In genomic region chr3:137641238-137641637, GRCm38 (mm10) we compare ENCODE assay signal across 32 mouse cellular contexts. TPM values are rescaled to one million over a fixed set of nuclear protein-coding genes. Genes with fewer than 3 reads are reported as not detected.
DNase-seq lines count a peak whose midpoint lies in the region; ATAC-seq and TF ChIP-seq lines count a peak whose summit lies in the region.
"Had no signal": no experiment of that assay in that cellular context is flagged by ENCODE, and none has a peak within 500 bp of the region (broad histone marks: within the 10 kb centered on the region; RNA-seq: fewer than 3 reads in every experiment).

No protein-coding gene starts in this region.

- 80% methylated on average over 5 of the region's 5 CpGs for WGBS in liver, adult 2 months
- 77% methylated on average over 5 of the region's 5 CpGs for WGBS in liver, postnatal 0 days (ENCODE audit: insufficient replicate concordance)
- WGBS in kidney, embryonic 16.5 days: 85% methylated on average over 5 of the region's 5 CpGs

- TF ChIP-seq POLR2A in liver, adult 2 months (IDR thresholded peaks at IDR 0.05; ENCODE audit: extremely low read depth, insufficient read depth, low read length): no peak

- no peak for TF ChIP-seq EP300 in liver, postnatal 0 days (IDR thresholded peaks at IDR 0.05; ENCODE audit: low read depth)

- no peaks in the 10 kb centered on the region for H3K79me2 ChIP-seq in liver, adult 2 months (ENCODE audit: control insufficient read depth, insufficient read depth, low read length)

- H3K36me3 ChIP-seq in liver, adult 2 months (ENCODE audit: control insufficient read depth, insufficient read depth, low read length): no peaks in the 10 kb centered on the region
- H3K36me3 ChIP-seq in liver, postnatal 0 days (replicated peaks; ENCODE audit: insufficient read depth, low read length): no peaks in the 10 kb centered on the region
- no peaks in the 10 kb centered on the region for H3K36me3 ChIP-seq in kidney, embryonic 16.5 days (ENCODE audit: insufficient read depth, low read length)
- H3K36me3 ChIP-seq: embryonic facial prominence, embryonic 12.5 days; embryonic facial prominence, embryonic 15.5 days; forebrain, embryonic 12.5 days; forebrain, embryonic 15.5 days; G1E; heart, embryonic 12.5 days; heart, embryonic 15.5 days; hindbrain, embryonic 12.5 days; hindbrain, embryonic 15.5 days had no signal

- H3K4me2 ChIP-seq in liver, postnatal 0 days (ENCODE audit: low read depth, low read length): no peak overlapping the region
- H3K4me2 ChIP-seq in kidney, embryonic 16.5 days (replicated peaks; ENCODE audit: low read depth, low read length): no peak overlapping the region
- H3K4me2 ChIP-seq: embryonic facial prominence, embryonic 12.5 days; embryonic facial prominence, embryonic 15.5 days; forebrain, embryonic 12.5 days; forebrain, embryonic 15.5 days; heart, embryonic 12.5 days; heart, embryonic 15.5 days; hindbrain, embryonic 12.5 days; hindbrain, embryonic 15.5 days had no signal

- peak overlapping the region; percentile 73 for H3K27ac ChIP-seq in gastrocnemius, adult 2 months
- no peak overlapping the region for H3K27ac ChIP-seq in liver, adult 2 months (replicated peaks; ENCODE audit: insufficient read depth, low read depth, low read length)
- no peak overlapping the region for H3K27ac ChIP-seq in liver, postnatal 0 days (ENCODE audit: low read depth)
- H3K27ac ChIP-seq in kidney, embryonic 16.5 days (ENCODE audit: low read length): no peak overlapping the region
- H3K27ac ChIP-seq: embryonic facial prominence, embryonic 12.5 days; embryonic facial prominence, embryonic 15.5 days; forebrain, embryonic 12.5 days; forebrain, embryonic 15.5 days; heart, embryonic 15.5 days; hindbrain, embryonic 12.5 days; hindbrain, embryonic 15.5 days had no signal

- H3K4me1 ChIP-seq in liver, adult 2 months (ENCODE audit: control insufficient read depth, insufficient read depth, low read length): no peaks in the 10 kb centered on the region
- H3K4me1 ChIP-seq in liver, postnatal 0 days (ENCODE audit: insufficient read depth): no peaks in the 10 kb centered on the region
- no peaks in the 10 kb centered on the region for H3K4me1 ChIP-seq in kidney, embryonic 16.5 days (ENCODE audit: insufficient read depth, low read length)
- H3K4me1 ChIP-seq: embryonic facial prominence, embryonic 15.5 days; heart, embryonic 12.5 days; heart, embryonic 15.5 days; hindbrain, embryonic 15.5 days had no signal

- no peaks in the 10 kb centered on the region for H3K27me3 ChIP-seq in liver, adult 2 months (ENCODE audit: control insufficient read depth, insufficient read depth, low read length)
- H3K27me3 ChIP-seq in liver, postnatal 0 days (ENCODE audit: insufficient read depth, low read length): no peaks in the 10 kb centered on the region
- no peaks in the 10 kb centered on the region for H3K27me3 ChIP-seq in kidney, embryonic 16.5 days (ENCODE audit: insufficient read depth, low read length)
- H3K27me3 ChIP-seq: CH12.LX; embryonic facial prominence, embryonic 12.5 days; embryonic facial prominence, embryonic 15.5 days; forebrain, embryonic 12.5 days; forebrain, embryonic 15.5 days; heart, embryonic 12.5 days; heart, embryonic 15.5 days; hindbrain, embryonic 12.5 days; hindbrain, embryonic 15.5 days; Patski had no signal

- peak; percentile 80 for DNase-seq in gastrocnemius, adult 2 months
- DNase-seq in gastrocnemius, postnatal 4 days (ENCODE audit: low spot score in 2 of 2): no peak
- peak; percentile 12 for DNase-seq in liver, adult 2 months (ENCODE audit: extremely low read depth, low read depth, low spot score)
- DNase-seq in liver, postnatal 0 days: no peak
- peak; percentile 64 for DNase-seq in gastrocnemius, postnatal 25 days
- no peak for DNase-seq in kidney, adult 11 months
- DNase-seq: adrenal gland, adult 2 months; adrenal gland, postnatal 14 days; B cell, adult 2 months; cerebellum, adult 11 months; cerebellum, adult 2 months; cerebellum, adult 9-11 months; cerebellum, postnatal 25 days had no signal

- TF ChIP-seq CTCF in gastrocnemius, adult 2 months (IDR thresholded peaks at IDR 0.05): no peak
- no peak for TF ChIP-seq CTCF in liver, adult 2 months (IDR thresholded peaks at IDR 0.05; ENCODE audit: low read depth, low read length)
- TF ChIP-seq CTCF in liver, postnatal 0 days (IDR thresholded peaks at IDR 0.05; ENCODE audit: low read depth): no peak

- H3K4me3 ChIP-seq in gastrocnemius, adult 2 months: no peak overlapping the region
- H3K4me3 ChIP-seq in liver, adult 2 months (ENCODE audit: insufficient read depth, low read depth, low read length): no peak overlapping the region
- no peak overlapping the region for H3K4me3 ChIP-seq in liver, postnatal 0 days (ENCODE audit: low read depth, low read length)
- H3K4me3 ChIP-seq in kidney, embryonic 16.5 days (ENCODE audit: low read length): no peak overlapping the region
- H3K4me3 ChIP-seq: embryonic facial prominence, embryonic 12.5 days; embryonic facial prominence, embryonic 15.5 days; forebrain, embryonic 12.5 days; forebrain, embryonic 15.5 days; heart, embryonic 12.5 days; heart, embryonic 15.5 days; hindbrain, embryonic 12.5 days; hindbrain, embryonic 15.5 days had no signal

- intact Hi-C loops in gastrocnemius, adult 2 months (cut with DNase I): loop anchor here (5.0 kb wide), 3 partner anchors 79 to 114 kb away; no protein-coding TSS in a partner anchor

- no peaks in the 10 kb centered on the region for H3K9me3 ChIP-seq in liver, postnatal 0 days (ENCODE audit: low read length)
- no peaks in the 10 kb centered on the region for H3K9me3 ChIP-seq in kidney, embryonic 16.5 days (ENCODE audit: low read length)
- H3K9me3 ChIP-seq: embryonic facial prominence, embryonic 12.5 days; embryonic facial prominence, embryonic 15.5 days; forebrain, embryonic 12.5 days; forebrain, embryonic 15.5 days; G1E; heart, embryonic 12.5 days; heart, embryonic 15.5 days; hindbrain, embryonic 12.5 days; hindbrain, embryonic 15.5 days had no signal

- no peak for ATAC-seq in liver, postnatal 0 days
- no peak for ATAC-seq in kidney, embryonic 16.5 days (ENCODE audit: low FRiP score, low TSS enrichment)
- ATAC-seq: forebrain, embryonic 15.5 days; intestine, postnatal 0 days; Patski had no signal

- H3K9ac ChIP-seq in liver, adult 2 months (ENCODE audit: low read depth, low read length): no peak overlapping the region
- no peak overlapping the region for H3K9ac ChIP-seq in liver, postnatal 0 days (replicated peaks)
- no peak overlapping the region for H3K9ac ChIP-seq in kidney, embryonic 16.5 days (replicated peaks; ENCODE audit: low read length)
- H3K9ac ChIP-seq: embryonic facial prominence, embryonic 12.5 days; embryonic facial prominence, embryonic 15.5 days; forebrain, embryonic 12.5 days; forebrain, embryonic 15.5 days; heart, embryonic 12.5 days; heart, embryonic 15.5 days; hindbrain, embryonic 12.5 days; hindbrain, embryonic 15.5 days had no signal

RNA-seq across cellular contexts. Expression of gene Ddit4l, which starts 19.8 kb away (rescaled TPM):
- 100 to 1,000 TPM; 226 to 250 TPM for total RNA-seq in gastrocnemius, adult 2 months (2021)
- total RNA-seq in gastrocnemius, postnatal 4 days (2021): 100 to 1,000 TPM; 113 to 117 TPM
- total RNA-seq in liver, adult 2 months (2014; rRNA removed): 0.37 and 0.40 TPM in 2 replicates
- 0.44 and 0.45 TPM in 2 replicates for polyA plus RNA-seq in liver, adult 2 months (2012; rRNA removed)
- 0.95 and 2.5 TPM in 2 replicates for polyA plus RNA-seq in liver, postnatal 0 days (2015; fragmentation: Nextera tagmentation; extraction: Ambion mirVana)
- 100 to 1,000 TPM; 126 to 231 TPM for total RNA-seq in gastrocnemius, postnatal 25 days (2021)
- 15.3 and 17.1 TPM in 2 replicates for polyA plus RNA-seq in kidney, embryonic 16.5 days (2015; fragmentation: Nextera tagmentation; extraction: Ambion mirVana)
- total RNA-seq: common myeloid progenitor, adult 5-6 weeks; granulocyte monocyte progenitor cell, adult 5-6 weeks had no signal
- polyA plus RNA-seq: G1E had no signal

RNA-seq across cellular contexts. Expression of gene Gm21962, which starts 30.1 kb away (rescaled TPM):
- total RNA-seq in gastrocnemius, adult 2 months (2021): not detected
- total RNA-seq in gastrocnemius, postnatal 4 days (2021): not detected
- total RNA-seq in liver, adult 2 months (2014; rRNA removed): not detected in 2 replicates
- polyA plus RNA-seq in liver, adult 2 months (2012; rRNA removed): not detected in 2 replicates
- polyA plus RNA-seq in liver, postnatal 0 days (2015; fragmentation: Nextera tagmentation; extraction: Ambion mirVana): not detected in 2 replicates
- not detected for total RNA-seq in gastrocnemius, postnatal 25 days (2021)
- polyA plus RNA-seq in kidney, embryonic 16.5 days (2015; fragmentation: Nextera tagmentation; extraction: Ambion mirVana): not detected in 2 replicates
- total RNA-seq: adrenal gland, adult 2 months; adrenal gland, postnatal 14 days; adrenal gland, postnatal 4 days; CH12.LX; granulocyte monocyte progenitor cell, adult 5-6 weeks; heart, postnatal 14 days; hematopoietic stem cell, adult 5-6 weeks had no signal
- polyA plus RNA-seq: adrenal gland, adult 2 months; cerebellum, adult 2 months; embryonic facial prominence, embryonic 12.5 days; embryonic facial prominence, embryonic 15.5 days; forebrain, embryonic 12.5 days; forebrain, embryonic 15.5 days; G1E; heart, embryonic 12.5 days; heart, embryonic 15.5 days; hindbrain, embryonic 12.5 days; hindbrain, embryonic 15.5 days; intestine, embryonic 14.5 days; intestine, postnatal 0 days; Patski had no signal

Comparison
In these comparisons a context has a peak if more than half of its experiments do, and no peak if none do; other contexts are left out.
1. DNase-seq: peak in gastrocnemius, adult 2 months (single experiment), liver, adult 2 months (single experiment) and gastrocnemius, postnatal 25 days (single experiment); none in gastrocnemius, postnatal 4 days (0 of 2), liver, postnatal 0 days (single experiment) and kidney, adult 11 months (single experiment).
2. RNA of gene Ddit4l, which starts 19.8 kb away (total RNA-seq): 226 to 250 TPM in gastrocnemius, adult 2 months, 126 to 231 TPM in gastrocnemius, postnatal 25 days and 113 to 117 TPM in gastrocnemius, postnatal 4 days; 0.37 to 0.40 TPM in liver, adult 2 months; every median in the first group is over 10 times any median in the second.